Mouse (Mus musculus) spleen, adult 2 months (tissue): ENCODE data around the gene Garnl3.

Experiments
- CTCF ChIP-seq: fragments of 200-500 bp; IDR thresholded peaks from 2 replicates; pipeline ENCODE4 v1.5.1; 2011; ENCODE audit warnings: mild to moderate bottlenecking, inconsistent platforms; ENCODE audit not compliant: insufficient read depth, insufficient read length, insufficient replicate concordance; ENCODE audit errors: extremely low read depth
- POLR2A ChIP-seq: fragments of 200-500 bp; IDR thresholded peaks from 2 replicates; pipeline ENCODE4 v1.6.1; 2011; ENCODE audit warnings: low read depth, low read length, inconsistent platforms

DNA sequence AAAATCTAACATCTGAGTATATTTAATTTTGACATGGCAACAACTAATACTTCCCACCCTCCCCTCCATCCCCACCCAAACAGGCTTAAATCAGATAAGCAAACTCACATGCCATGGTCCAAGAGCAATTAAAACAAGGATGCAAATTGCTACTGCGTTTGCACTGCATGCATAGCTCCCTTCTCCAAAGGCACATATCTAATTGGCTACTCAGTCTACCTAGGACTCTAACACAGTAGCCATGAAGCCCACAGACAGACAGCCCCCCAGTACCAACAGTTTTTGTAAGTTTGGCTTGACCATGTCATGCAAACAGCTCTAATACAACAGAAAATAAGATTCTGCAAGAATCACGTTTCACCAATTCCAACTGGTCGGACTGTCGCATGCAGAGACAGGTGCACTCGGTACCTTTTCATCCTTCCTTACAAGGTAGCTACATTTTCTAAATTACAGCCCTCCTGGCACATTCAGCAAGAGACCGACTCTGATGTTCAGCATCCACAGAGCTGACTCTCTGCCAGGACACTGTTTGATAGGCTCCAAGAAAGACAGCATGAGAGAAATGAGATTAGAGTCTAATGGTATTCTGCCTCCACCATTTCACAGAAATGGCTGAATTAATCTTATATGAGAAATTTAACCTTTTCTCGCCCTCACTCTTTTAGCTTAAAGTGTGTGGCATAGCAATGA, 44.6 kb downstream of the Garnl3 start:
- no peak for TF ChIP-seq POLR2A
- no peak for TF ChIP-seq CTCF
